Mouse (Mus musculus) adrenal gland, adult (tissue): ENCODE results near the gene Trp53.
"Not testable (repeated sequence)": the region's sequence is repeated elsewhere in the genome, so short reads cannot be mapped to it uniquely, and the experiment has no call there.

Experiments used
- DNase-seq, 2 experiments: peaks; one replicate each; pipeline ENCODE4 v3.0.0; 2022 to 2023; ENCODE audit warnings: low spot score in 1 of 2; ENCODE audit not compliant: inconsistent age in 2 of 2

Trp53 gene

DNA sequence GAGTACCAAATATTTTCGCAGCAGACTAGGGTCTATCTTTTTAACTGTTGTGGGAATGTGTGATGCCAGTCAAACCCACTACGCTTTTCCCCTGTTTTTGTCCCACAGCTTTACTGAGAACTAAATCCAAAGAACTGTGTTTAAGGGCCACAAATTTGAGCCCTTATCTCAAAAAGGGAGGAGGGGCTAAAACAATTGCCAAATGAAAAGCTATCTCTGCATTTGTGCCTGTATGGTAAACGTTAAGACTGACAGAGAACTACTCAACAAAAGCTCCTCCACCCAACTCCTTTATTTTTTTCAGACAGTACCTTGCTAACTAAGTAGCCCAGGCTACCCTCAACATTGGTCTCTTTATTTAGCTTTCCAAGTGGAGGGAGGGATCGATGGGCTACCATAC, 12.6 kb downstream of the Trp53 start:
- DNase-seq: no peak

GRCm38 (mm10) chr11:69594853-69595252, 14.7 kb downstream of the Trp53 start:
- DNase-seq: no peak

DNA sequence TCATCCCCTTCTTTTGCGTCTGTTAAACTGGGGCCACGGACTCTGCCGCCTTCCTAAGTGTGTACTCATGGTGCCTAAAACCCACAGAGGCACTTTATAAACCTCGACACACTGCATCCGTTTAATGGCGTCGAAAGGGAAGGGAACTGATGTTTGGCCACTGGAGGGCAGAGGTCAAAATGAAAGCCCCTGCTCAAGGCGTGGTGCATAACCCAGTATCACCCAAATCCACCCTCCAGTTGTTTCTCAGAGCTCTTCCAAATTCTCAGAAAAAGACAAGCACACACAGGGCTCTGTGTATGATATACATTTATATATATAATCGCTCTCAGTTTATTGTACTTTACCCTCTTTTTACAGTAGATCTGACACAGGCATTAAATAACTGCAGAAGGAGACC, 19.3 kb downstream of the Trp53 start:
- DNase-seq: no peak

DNA sequence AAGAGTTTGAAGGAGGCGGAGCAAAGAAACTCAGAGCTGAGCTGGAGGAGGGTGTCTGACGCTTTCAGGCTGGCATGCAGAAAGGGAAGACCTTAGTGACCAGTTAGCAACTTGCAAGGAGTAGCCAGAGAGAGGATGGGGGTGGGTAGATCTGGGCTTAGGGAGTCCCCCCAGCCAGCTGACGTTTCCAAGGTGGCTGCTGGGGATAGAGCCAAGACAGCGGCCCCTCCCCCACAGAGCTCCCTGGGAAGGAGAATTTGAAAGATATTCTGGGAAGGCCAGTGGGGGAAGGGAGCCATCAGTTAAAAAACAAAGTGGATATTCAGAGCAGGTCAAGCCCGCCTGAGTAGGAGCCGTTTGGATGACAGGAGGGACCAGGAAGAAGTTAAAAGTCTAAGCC, 19.9 kb downstream of the Trp53 start:
- peak in 1 of 2 experiments; percentile 71 for DNase-seq

DNA sequence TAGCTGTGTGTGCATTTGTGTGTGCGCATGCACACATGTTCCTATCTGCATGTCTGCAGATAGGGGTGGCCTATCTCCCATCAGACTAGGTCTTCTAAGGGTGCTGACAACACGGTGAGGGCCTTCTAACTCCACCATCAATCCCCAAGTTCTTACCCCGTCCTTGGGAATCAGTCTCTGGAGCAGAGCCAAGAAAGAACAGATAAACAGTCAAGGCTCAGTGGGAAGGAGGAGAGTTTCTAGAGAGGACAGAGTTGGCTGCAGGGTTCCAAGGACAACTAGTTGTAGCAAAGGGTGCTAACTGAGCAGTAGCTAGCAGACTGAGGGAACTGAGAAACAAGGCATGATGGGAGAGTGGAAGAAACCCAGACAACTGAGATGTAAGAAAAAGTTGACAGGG, 21.6 kb downstream of the Trp53 start:
- DNase-seq: peak; percentile 48 to 78

- no peak for DNase-seq
Observed at GRCm38 (mm10) chr11:69603516-69603915, 23.4 kb downstream of the Trp53 start.

DNA sequence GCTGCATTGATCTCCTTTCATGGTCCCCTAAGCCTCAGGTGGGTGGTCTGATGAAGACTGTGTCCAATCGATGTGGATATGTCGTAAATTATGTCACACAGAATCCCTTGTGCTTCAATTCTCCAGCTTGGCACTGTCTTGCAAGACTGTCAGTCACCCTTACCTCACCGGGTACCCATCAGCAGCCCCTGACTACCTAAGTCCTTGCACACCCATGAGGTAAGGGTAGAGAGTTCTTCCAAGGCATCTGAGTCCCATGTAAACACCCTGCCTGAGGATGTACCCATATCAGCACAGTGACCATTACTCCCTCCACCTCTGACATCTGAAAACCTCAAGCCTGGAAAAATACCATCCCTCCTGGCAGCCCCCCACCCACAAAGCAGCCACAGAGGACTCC, 24.2 kb downstream of the Trp53 start:
- DNase-seq: peak in 1 of 2 experiments; percentile 42

DNA sequence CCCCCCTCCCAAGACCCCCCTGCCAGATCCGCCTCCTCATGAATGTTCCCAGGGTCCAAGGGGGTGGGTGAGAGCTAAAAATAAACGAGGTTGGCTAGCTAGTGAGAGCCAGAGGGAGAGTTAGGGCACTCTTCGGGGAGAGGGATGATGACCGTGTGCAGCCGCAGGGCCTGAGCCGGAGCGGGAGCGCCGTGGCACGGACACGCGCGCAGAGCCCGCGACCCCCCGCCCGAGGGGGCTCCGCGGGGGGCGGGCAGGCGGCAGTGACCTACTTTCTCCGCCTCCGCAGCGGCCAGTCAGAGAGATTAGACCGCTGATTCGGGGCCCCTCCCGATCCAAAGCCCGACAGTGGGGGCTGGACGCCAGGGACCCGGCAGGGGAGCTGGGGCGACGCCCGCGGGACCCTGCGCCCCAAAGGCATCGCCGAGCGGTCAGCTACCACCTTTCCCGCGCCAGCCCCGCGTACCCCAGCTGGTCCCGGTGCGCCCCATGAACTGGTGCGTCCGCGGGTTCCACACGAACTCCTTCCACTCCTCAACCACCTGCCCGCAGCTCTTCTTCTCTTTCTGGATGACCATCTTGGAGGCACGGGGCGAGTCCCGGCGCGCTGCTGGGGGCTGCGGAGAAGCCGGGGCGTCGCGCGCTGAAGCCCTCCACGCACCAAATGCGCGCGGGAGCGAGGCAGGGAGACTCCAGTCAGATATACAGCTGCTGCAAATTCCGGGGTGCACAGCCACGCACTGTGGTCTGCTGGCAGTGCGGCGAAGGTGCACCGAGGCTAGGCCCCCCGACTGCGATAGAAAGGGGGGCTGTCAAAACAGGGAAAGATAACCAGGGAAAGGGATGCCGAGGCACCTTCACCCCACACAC, 24.9 kb downstream of the Trp53 start:
- peak; percentile 38 to 67 for DNase-seq

- peak; percentile 78 to 88 for DNase-seq
Observed at GRCm38 (mm10) chr11:69605726-69606490, 25.7 kb downstream of the Trp53 start, which contains the start of gene Atp1b2. Atp1b2 (minus strand) TSS chr11:69605942.

GRCm38 (mm10) chr11:69606491-69606795, 26.3 kb downstream of the Trp53 start:
- DNase-seq: no peak

DNA sequence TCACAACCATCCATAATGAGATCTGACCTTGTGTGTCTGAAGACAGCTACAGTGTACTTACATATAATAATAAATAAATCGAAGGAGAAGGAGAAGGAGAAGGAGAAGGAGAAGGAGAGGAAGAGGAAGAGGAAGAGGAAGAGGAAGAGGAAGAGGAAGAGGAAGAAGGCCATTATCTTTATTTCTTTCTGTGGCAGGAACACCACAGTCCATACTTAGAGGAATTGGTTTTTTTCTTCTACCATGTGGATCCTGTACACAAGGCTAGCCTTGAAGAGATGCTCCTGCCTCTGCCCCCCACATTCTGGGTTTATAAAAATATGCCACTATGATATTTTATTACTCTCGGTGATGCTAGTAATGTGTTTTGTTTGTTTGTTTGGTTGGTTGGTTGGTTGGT, 26.7 kb downstream of the Trp53 start:
- no peak for DNase-seq

- no peak for DNase-seq
Observed at GRCm38 (mm10) chr11:69608525-69608924, 28.4 kb downstream of the Trp53 start.

DNA sequence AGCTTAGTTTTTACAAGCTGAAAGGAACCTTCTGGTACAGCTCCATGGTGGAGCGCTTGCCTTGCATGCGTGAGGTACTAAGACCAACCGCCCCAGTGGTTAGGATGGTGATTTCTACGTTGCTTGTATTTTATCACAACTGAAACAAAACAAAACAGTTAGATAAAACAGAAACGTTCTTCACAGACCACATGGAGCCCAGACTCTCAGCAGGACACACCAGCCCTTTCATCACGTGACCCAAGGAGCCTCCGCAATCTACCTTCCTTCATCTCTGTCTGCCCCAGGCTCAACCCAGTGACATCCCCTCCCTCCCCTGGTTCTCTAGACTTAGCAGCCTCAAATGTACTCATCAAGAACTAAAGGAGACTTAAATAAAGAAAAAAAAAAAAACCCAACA, 29.3 kb downstream of the Trp53 start:
- DNase-seq: no peak

- DNase-seq: no peak
Observed at GRCm38 (mm10) chr11:69610899-69611298, 30.7 kb downstream of the Trp53 start.

- peak; percentile 87 to 96 for DNase-seq
Observed at GRCm38 (mm10) chr11:69613553-69614256, 33.5 kb downstream of the Trp53 start.

- DNase-seq: not testable (repeated sequence)
Observed at GRCm38 (mm10) chr11:69614257-69614588, 34.1 kb downstream of the Trp53 start.

- DNase-seq: no peak
Observed at GRCm38 (mm10) chr11:69616781-69617180, 36.6 kb downstream of the Trp53 start.

- DNase-seq: no peak
Observed at GRCm38 (mm10) chr11:69617805-69618204, 37.6 kb downstream of the Trp53 start, which contains the start of gene Shbg. Shbg (minus strand) TSS chr11:69617905.

DNA sequence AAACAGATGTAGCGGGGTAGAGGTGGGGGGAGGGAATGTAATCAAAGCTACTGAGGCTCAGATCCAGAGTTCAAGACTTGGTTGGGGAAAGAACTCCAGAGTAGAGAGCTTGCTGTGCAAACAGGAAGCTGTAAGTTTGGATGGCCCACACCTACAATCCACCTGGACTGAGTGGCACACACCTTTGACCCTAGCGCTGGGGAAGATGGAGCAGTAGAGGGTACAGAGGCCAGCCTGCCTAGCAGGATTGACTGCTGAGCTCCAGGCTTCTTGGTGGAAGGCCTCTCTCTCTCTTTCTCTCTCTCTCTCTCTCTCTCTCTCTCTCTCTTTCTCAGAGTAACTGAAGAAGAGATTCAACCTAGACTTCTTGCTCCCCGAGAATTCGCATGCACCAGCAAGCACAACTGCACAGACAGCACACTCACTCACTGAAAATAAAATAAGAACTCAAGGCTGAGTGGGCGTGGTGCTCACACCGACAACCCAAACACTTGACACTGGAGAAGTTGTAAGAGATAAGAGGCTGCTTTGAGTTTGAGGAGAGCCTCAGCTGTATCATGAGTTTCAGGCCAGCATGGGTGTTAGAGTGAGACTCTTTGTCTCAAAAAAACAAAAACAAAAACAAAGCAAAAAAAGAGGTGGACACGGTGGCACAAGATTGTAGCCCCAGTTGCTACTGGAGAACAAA, 40.4 kb downstream of the Trp53 start:
- no peak for DNase-seq

DNA sequence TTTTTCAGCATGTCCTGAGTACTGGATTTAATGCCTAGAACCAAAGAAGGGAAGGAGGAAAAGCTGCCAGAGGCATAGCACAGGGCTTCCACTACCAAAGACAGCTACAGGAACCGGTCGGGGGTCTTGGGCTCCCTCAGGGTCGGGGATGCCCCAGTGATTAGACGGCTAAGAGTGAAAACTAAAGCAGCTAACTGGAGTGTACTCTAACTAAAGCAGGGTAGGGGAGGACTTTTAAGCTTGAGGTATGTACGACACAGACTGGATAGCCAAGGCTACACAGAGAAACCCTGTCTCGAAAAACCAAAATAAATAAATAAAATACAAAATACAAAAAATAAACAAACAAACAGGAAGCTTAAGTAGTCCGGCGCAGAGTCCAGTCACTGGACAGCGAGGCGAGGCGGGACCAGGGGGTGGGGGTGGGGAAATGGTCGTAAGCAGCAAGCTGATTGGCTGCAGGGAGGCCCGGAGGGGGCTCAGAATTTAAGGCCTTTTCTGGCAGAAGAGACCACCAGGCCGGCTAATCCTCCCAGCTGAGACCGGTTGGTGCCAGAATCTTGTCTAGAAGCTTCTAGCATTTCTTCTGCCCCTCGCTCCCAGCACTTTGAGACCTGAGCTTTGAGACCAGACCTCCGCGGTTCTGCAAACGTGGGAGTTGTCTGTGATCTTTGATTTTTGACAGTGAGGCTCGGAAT, 41.6 kb downstream of the Trp53 start, which contains the start of gene Sat2:
Sat2 (plus strand) TSS at position 454 of the 698 bp plus-strand sequence.
- DNase-seq: peak; percentile 64 to 89
